Mouse (Mus musculus): Measurements from ENCODE around the gene Iqsec2. TPM values are rescaled to one million over a fixed set of nuclear protein-coding genes. Genes with fewer than 3 reads are reported as not detected.

Iqsec2 gene
- 21.6 and 23.6 TPM in 2 replicates for polyA plus RNA-seq (2014; fragmentation: Nextera tagmentation; extraction: Ambion mirVana)

DNA sequence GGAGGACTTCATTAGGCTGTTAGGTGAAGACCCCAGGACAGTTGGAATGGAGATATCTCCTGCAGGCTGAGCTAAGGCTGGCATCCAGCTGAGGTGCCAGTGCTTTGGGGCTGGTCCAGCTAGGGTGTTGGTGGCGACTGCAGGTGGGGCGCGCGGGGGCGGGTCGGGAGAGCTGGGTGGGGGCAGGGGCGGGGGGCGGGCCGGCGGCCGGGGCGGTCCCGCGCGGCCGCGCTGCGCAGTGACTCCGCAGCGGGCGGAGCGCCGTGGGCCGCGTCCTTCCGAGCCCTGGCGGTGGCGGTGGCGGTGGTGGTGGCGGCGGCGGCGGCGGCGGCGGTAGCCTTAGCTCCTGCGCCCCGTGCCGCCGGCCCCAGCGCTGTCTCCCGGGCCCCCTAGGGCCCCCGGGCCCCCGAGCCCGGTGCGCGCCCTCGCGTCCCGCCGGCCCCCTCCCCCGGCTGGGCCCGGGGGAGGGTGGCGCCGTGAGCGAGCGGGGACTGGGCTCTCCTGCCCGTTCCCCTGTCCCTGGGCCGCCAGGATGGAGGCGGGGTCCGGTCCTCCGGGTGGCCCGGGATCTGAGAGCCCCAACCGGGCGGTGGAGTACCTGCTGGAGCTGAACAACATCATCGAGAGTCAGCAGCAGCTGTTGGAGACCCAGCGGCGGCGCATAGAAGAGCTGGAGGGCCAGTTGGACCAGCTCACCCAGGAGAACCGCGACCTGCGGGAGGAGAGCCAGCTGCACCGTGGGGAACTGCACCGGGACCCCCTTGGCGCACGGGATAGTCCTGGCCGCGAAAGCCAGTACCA lies at the start of gene Iqsec2:
TSS of gene Iqsec2 (plus strand) at position 328 of the 801 bp plus-strand sequence.
- peak; percentile 53; the same call in 1 of the 2 replicates for ATAC-seq (replicated peaks; ENCODE audit: insufficient number of reproducible peaks, low FRiP score, low TSS enrichment)

DNA sequence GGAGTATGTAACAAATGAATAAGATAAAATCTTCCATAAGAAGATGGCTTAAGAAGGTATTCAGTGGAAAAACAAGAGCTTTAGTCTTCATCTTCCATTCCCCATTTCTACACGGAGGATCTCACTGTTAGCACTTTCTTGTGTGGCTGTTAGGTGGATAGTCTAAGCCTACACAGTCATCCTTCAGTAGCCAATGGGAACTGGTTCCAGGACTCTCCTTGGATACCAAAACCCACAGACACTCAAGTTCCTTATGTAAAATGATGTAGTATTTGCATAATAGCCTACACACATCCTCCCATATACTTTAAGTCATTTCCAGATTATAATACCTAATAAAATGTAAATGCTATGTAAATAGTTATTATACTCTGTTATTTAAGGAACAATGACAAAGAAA lies 46.5 kb upstream of the Iqsec2 start:
- Histone ChIP-seq H3K4me1 (ENCODE audit: control insufficient read depth, insufficient read depth, low read length) (no peaks in the 10 kb centered on the region), H3K9ac (ENCODE audit: low read depth, low read length) (no peak overlapping the region), H3K4me2 (no peak overlapping the region), H3K4me3 (ENCODE audit: low read depth, low read length) (no peak overlapping the region), H3K27ac (ENCODE audit: low read depth, low read length) (no peak overlapping the region), H3K27me3 (ENCODE audit: control insufficient read depth, insufficient read depth, low read length) (peaks cover 13% of the 10 kb centered on the region; the same call in 1 of the 2 replicates), H3K9me3 (replicated peaks; ENCODE audit: control insufficient read depth, low read length) (no peaks in the 10 kb centered on the region), H3K36me3 (ENCODE audit: control insufficient read depth, insufficient read depth, low read length) (no peaks in the 10 kb centered on the region)
- WGBS (ENCODE audit: insufficient replicate concordance), result 26% methylated on average over 1 of the region's 1 CpGs
- no peak for ATAC-seq (replicated peaks; ENCODE audit: insufficient number of reproducible peaks, low FRiP score, low TSS enrichment)

More for the DNA sequence above, at the start of gene Iqsec2:
- H3K4me1 ChIP-seq (ENCODE audit: control insufficient read depth, insufficient read depth, low read length), result no peaks in the 10 kb centered on the region
- peak within 1 kb of the TSS; percentile 80 for H3K4me2 ChIP-seq
- no peak within 1 kb of the TSS for H3K27ac ChIP-seq (ENCODE audit: low read depth, low read length)
- H3K4me3 ChIP-seq (ENCODE audit: low read depth, low read length), result peak within 1 kb of the TSS; percentile 62
- H3K9ac ChIP-seq (ENCODE audit: low read depth, low read length), result peak within 1 kb of the TSS; percentile 64; the same call in 1 of the 2 replicates
- no peaks in the 10 kb centered on the region for H3K36me3 ChIP-seq (ENCODE audit: control insufficient read depth, insufficient read depth, low read length)
- H3K27me3 ChIP-seq (ENCODE audit: control insufficient read depth, insufficient read depth, low read length), result peaks cover 56% of the 10 kb centered on the region
- H3K9me3 ChIP-seq (replicated peaks; ENCODE audit: control insufficient read depth, low read length), result no peaks in the 10 kb centered on the region
- 8% methylated on average over 26 of the region's 78 CpGs for WGBS (ENCODE audit: insufficient replicate concordance)

DNA sequence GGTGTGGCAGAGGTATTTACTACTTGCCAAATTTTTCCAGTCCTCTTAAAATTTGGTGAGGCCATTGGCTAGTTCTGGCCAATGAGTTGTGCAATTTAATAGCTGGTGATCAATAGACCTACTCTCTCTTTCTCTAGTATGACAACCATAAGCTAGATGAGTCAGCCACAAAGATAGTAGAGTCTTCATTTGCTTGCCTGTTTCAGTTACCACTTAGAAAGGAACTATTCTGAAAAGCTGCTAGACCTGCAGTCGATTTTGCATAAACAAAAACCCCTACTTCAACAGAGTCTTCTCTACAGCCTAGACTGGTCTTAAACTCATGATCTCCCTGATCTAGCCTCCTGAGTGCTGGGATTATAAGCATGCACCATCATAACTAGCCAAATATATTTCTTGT lies 22.4 kb upstream of the Iqsec2 start:
- WGBS (ENCODE audit: insufficient replicate concordance), result 80% methylated on average over 1 of the region's 1 CpGs

DNA sequence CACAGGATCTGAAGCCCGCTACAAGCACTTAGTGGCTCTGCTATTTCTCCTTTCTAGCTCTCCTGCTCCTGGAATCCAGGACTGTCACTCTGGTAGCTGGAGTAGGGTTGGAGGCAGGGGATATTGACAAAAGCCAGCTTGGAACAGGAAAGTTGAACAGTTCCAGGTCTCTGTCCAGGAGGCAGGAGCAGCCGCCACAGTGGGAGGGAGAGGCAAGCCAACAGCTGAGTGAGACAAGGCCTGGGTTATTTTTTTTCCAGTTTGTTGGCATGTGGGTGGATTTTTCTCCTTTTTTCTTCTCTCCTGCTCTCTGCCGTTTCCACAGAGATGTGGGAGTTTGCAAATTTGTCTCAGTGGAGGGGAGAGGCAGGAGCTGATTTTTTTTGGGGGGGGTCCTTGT lies 13.3 kb upstream of the Iqsec2 start:
- peaks cover 17% of the 10 kb centered on the region for H3K27me3 ChIP-seq (ENCODE audit: control insufficient read depth, insufficient read depth, low read length)
- H3K9ac ChIP-seq (ENCODE audit: low read depth, low read length), result no peak overlapping the region
- WGBS (ENCODE audit: insufficient replicate concordance), result 62% methylated on average over 3 of the region's 3 CpGs
- no peak overlapping the region for H3K4me3 ChIP-seq (ENCODE audit: low read depth, low read length)
- H3K9me3 ChIP-seq (replicated peaks; ENCODE audit: control insufficient read depth, low read length), result no peaks in the 10 kb centered on the region
- no peak overlapping the region for H3K27ac ChIP-seq (ENCODE audit: low read depth, low read length)
- H3K36me3 ChIP-seq (ENCODE audit: control insufficient read depth, insufficient read depth, low read length), result no peaks in the 10 kb centered on the region
- H3K4me2 ChIP-seq, result no peak overlapping the region
- ATAC-seq (replicated peaks; ENCODE audit: insufficient number of reproducible peaks, low FRiP score, low TSS enrichment), result no peak
- no peaks in the 10 kb centered on the region for H3K4me1 ChIP-seq (ENCODE audit: control insufficient read depth, insufficient read depth, low read length)

More for the DNA sequence above, 22.4 kb upstream of the Iqsec2 start:
- Histone ChIP-seq H3K4me1 (ENCODE audit: control insufficient read depth, insufficient read depth, low read length) (no peaks in the 10 kb centered on the region), H3K4me2 (no peak overlapping the region), H3K9ac (ENCODE audit: low read depth, low read length) (no peak overlapping the region), H3K36me3 (ENCODE audit: control insufficient read depth, insufficient read depth, low read length) (no peaks in the 10 kb centered on the region), H3K27me3 (ENCODE audit: control insufficient read depth, insufficient read depth, low read length) (peaks cover 3% of the 10 kb centered on the region; the same call in 1 of the 2 replicates), H3K9me3 (replicated peaks; ENCODE audit: control insufficient read depth, low read length) (no peaks in the 10 kb centered on the region), H3K27ac (ENCODE audit: low read depth, low read length) (no peak overlapping the region), H3K4me3 (ENCODE audit: low read depth, low read length) (no peak overlapping the region)
- no peak for ATAC-seq (replicated peaks; ENCODE audit: insufficient number of reproducible peaks, low FRiP score, low TSS enrichment)

DNA sequence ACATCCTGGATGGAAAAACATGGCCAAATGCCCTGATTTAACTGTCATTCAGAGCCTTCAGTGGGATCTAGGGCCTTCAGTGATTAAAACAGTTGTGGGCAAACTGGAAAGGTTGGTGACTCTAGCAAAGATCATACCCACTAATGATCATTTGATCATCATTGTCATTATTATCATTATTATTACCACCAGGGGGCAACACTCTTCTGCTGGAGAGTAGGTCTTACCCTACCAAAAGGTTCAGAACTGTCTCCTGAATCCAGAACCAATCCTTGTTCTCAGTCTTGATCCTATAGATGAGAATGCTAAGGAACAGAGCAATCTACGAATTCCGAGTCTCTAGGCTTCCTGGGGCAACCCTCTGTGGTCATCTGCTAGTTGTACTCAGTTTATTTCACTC lies 12.0 kb upstream of the Iqsec2 start:
- Histone ChIP-seq H3K27me3 (ENCODE audit: control insufficient read depth, insufficient read depth, low read length) (peaks cover 21% of the 10 kb centered on the region), H3K27ac (ENCODE audit: low read depth, low read length) (no peak overlapping the region), H3K4me3 (ENCODE audit: low read depth, low read length) (no peak overlapping the region), H3K9me3 (replicated peaks; ENCODE audit: control insufficient read depth, low read length) (no peaks in the 10 kb centered on the region), H3K4me1 (ENCODE audit: control insufficient read depth, insufficient read depth, low read length) (no peaks in the 10 kb centered on the region), H3K9ac (ENCODE audit: low read depth, low read length) (no peak overlapping the region), H3K36me3 (ENCODE audit: control insufficient read depth, insufficient read depth, low read length) (no peaks in the 10 kb centered on the region), H3K4me2 (no peak overlapping the region)
- WGBS (ENCODE audit: insufficient replicate concordance), result 76% methylated on average over 2 of the region's 2 CpGs
- no peak for ATAC-seq (replicated peaks; ENCODE audit: insufficient number of reproducible peaks, low FRiP score, low TSS enrichment)

DNA sequence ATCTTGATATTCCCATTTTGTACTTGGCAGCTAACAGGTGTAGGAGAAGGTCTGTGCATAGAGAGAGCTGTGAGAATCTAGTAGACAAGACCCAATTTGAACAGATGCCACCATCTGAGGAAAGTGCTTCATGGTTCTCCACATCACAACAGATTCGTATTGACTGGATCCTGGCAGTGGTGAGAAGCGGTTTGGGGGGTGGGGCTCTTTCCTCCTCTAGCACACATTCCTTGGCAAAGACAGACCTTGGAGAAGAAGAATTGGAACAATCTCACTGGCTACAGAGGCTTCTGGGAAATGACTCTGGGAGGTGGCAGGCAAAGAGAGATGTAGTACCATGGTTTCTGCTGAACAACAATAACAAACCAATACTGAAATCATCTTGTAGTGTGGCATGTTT lies 8.9 kb upstream of the Iqsec2 start:
- Histone ChIP-seq H3K4me2 (no peak overlapping the region), H3K9ac (ENCODE audit: low read depth, low read length) (no peak overlapping the region), H3K9me3 (replicated peaks; ENCODE audit: control insufficient read depth, low read length) (no peaks in the 10 kb centered on the region), H3K4me1 (ENCODE audit: control insufficient read depth, insufficient read depth, low read length) (no peaks in the 10 kb centered on the region), H3K4me3 (ENCODE audit: low read depth, low read length) (no peak overlapping the region), H3K27ac (ENCODE audit: low read depth, low read length) (no peak overlapping the region), H3K36me3 (ENCODE audit: control insufficient read depth, insufficient read depth, low read length) (no peaks in the 10 kb centered on the region), H3K27me3 (ENCODE audit: control insufficient read depth, insufficient read depth, low read length) (peaks cover 21% of the 10 kb centered on the region)
- ATAC-seq (replicated peaks; ENCODE audit: insufficient number of reproducible peaks, low FRiP score, low TSS enrichment), result no peak
- WGBS (ENCODE audit: insufficient replicate concordance), result 61% methylated on average over 2 of the region's 2 CpGs

DNA sequence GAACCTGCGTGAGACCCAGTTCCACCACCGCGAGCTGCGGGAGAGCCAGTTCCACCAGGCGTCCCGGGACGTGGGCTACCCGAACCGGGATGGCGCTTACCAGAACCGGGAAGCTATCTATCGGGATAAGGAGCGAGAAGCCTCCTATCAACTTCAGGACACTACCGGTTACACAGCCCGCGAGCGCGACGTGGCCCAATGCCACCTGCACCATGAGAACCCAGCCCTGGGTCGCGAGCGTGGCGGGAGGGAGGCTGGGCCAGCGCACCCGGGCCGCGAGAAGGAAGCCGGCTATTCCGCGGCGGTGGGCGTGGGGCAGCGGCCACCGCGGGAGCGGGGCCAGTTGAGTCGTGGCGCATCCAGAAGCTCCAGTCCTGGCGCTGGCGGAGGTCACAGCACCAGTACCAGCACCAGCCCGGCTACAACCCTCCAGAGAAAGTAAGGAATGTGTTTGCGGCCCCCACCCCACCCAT lies 710 bp downstream of the Iqsec2 start:
- peaks cover 56% of the 10 kb centered on the region for H3K27me3 ChIP-seq (ENCODE audit: control insufficient read depth, insufficient read depth, low read length)
- ATAC-seq (replicated peaks; ENCODE audit: insufficient number of reproducible peaks, low FRiP score, low TSS enrichment), result no peak
- no peaks in the 10 kb centered on the region for H3K4me1 ChIP-seq (ENCODE audit: control insufficient read depth, insufficient read depth, low read length)
- no peaks in the 10 kb centered on the region for H3K36me3 ChIP-seq (ENCODE audit: control insufficient read depth, insufficient read depth, low read length)
- WGBS (ENCODE audit: insufficient replicate concordance), result 11% methylated on average over 40 of the region's 42 CpGs
- H3K9me3 ChIP-seq (replicated peaks; ENCODE audit: control insufficient read depth, low read length), result no peaks in the 10 kb centered on the region
- peak overlapping the region; percentile 64; the same call in 1 of the 2 replicates for H3K9ac ChIP-seq (ENCODE audit: low read depth, low read length)
- H3K27ac ChIP-seq (ENCODE audit: low read depth, low read length), result no peak overlapping the region
- H3K4me3 ChIP-seq (ENCODE audit: low read depth, low read length), result peak overlapping the region; percentile 62
- H3K4me2 ChIP-seq, result peak overlapping the region; percentile 80

DNA sequence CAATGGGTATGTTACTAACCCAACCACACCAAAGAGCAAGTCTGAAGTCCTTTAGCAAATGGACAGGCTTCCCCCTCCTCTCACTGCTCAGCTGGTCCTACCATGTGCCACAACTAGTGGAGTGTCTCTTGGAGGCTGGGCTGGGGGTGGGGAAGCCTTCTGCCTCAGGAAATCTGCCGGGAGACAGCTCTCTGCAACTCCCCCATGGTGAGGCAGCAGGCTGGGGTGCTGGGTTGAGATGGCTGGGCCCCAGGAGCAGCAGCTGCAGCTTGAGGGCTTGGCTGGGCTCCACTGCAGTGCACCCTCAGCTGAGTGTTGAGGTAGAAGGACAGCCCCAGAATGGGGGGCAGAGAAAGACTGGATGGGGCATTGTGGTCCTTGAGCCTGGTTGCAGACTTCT lies 2.1 kb downstream of the Iqsec2 start:
- H3K9ac ChIP-seq (ENCODE audit: low read depth, low read length), result no peak overlapping the region
- peaks cover 56% of the 10 kb centered on the region for H3K27me3 ChIP-seq (ENCODE audit: control insufficient read depth, insufficient read depth, low read length)
- WGBS (ENCODE audit: insufficient replicate concordance), result 22% methylated on average over 1 of the region's 1 CpGs
- no peak overlapping the region for H3K27ac ChIP-seq (ENCODE audit: low read depth, low read length)
- H3K4me1 ChIP-seq (ENCODE audit: control insufficient read depth, insufficient read depth, low read length), result no peaks in the 10 kb centered on the region
- ATAC-seq (replicated peaks; ENCODE audit: insufficient number of reproducible peaks, low FRiP score, low TSS enrichment), result no peak
- no peaks in the 10 kb centered on the region for H3K36me3 ChIP-seq (ENCODE audit: control insufficient read depth, insufficient read depth, low read length)
- H3K9me3 ChIP-seq (replicated peaks; ENCODE audit: control insufficient read depth, low read length), result no peaks in the 10 kb centered on the region
- no peak overlapping the region for H3K4me3 ChIP-seq (ENCODE audit: low read depth, low read length)
- H3K4me2 ChIP-seq, result no peak overlapping the region; the same call in 1 of the 2 replicates

Data from heart, embryonic 11.5 days (tissue).